Mouse (Mus musculus): ENCODE results near the gene Klrg1.
A peak's percentile ranks its signal among the peaks of the same experiment; 100 is the strongest.

Klrg1 gene

GRCm38 (mm10) chr6:122292184-122292583 is 9.5 kb upstream of the Klrg1 start:
- DNase-seq (ENCODE audit: low spot score) = no peak

GRCm38 (mm10) chr6:122291735-122292134 is 9.1 kb upstream of the Klrg1 start:
- DNase-seq (ENCODE audit: low spot score) = no peak

GRCm38 (mm10) chr6:122291264-122291663 is 8.6 kb upstream of the Klrg1 start:
- DNase-seq (ENCODE audit: low spot score) = no peak

GRCm38 (mm10) chr6:122290253-122290652 is 7.6 kb upstream of the Klrg1 start:
- DNase-seq (ENCODE audit: low spot score) = no peak

DNA sequence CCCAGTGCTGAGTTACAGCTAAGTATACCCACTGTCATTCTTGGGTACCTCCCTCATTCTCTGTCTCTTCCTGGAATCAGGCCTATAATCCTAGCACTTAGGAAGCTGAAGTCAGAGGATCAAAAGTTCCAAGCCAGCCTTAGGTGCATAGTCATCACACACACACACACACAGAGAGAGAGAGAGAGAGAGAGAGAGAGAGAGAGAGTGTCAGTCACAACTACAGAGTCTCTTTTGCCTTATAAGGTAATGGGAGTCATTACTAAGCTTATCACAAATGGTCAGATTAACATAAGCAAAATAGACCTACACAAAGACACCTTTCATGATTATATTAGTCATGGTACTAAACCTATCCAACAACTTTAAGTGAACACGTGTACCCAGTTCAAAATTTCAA is 6.6 kb upstream of the Klrg1 start:
- DNase-seq (ENCODE audit: low spot score) = no peak

- DNase-seq (ENCODE audit: low spot score) = no peak
Measured at GRCm38 (mm10) chr6:122288263-122288662, 5.6 kb upstream of the Klrg1 start.

DNA sequence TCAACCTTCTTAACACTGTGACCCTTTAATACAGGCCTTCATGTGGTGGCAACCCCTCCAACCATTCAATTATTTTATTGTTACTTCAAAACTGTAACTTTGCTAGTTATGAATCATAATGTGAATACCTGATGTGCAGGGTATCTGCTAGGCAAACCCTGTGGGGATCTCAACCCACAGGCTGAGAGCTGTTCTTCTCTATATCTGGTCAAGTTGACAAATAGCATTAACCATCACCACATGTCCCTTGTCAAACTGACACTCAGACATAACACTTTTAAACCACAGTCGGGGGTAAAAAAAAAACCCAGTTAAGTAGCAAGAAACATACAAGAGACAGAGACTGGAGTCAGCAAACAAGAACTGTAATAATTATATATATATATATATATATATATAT is 2.1 kb upstream of the Klrg1 start:
- DNase-seq (ENCODE audit: low spot score) = no peak

DNA sequence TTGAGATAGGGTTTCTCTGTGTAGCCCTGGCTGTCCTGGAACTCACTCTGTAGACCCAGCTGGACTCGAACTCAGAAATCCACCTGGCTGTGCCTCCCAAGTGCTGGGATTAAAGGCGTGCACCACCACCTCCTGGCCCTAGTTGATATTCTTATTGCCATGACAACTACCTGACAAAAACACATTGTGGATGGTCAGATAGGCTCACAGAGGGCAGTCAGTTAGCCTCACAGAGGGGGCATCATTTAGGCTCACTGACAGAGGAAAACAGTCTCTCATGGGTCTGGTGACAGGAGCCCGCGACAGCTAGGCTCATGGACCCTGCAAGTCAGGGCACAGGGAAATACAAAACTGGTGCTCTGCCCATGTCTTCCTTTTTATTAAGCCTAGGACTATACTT is 1.6 kb upstream of the Klrg1 start:
- no peak for DNase-seq (ENCODE audit: low spot score)

- DNase-seq (ENCODE audit: low spot score) = no peak
Measured at GRCm38 (mm10) chr6:122283429-122283828, 747 bp upstream of the Klrg1 start.

- DNase-seq (ENCODE audit: low spot score) = no peak
Measured at GRCm38 (mm10) chr6:122276565-122276964, 6.1 kb downstream of the Klrg1 start.

GRCm38 (mm10) chr6:122274546-122274945 is 8.1 kb downstream of the Klrg1 start:
- DNase-seq (ENCODE audit: low spot score) = no peak

DNA sequence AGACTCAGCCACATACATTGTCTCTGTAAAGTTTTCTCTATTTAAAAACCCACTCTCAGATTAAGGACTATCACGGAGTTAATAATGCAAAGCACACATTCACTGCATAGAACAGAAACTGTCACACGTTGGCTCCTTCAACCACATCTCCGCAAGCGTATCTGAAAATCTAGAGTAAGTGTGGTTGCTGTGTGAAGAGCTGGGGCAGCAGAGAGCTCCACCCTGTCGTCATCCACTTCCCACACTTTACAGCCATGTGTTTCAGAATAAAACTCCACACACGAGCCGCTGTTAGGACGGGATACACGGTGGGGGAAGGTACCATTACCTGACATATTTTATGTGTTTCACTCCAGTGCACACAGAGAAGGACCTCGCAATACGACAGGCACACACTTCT is 12.5 kb downstream of the Klrg1 start:
- DNase-seq (ENCODE audit: low spot score) = no peak

GRCm38 (mm10) chr6:122269170-122269569 is 13.5 kb downstream of the Klrg1 start:
- DNase-seq (ENCODE audit: low spot score) = no peak

DNA sequence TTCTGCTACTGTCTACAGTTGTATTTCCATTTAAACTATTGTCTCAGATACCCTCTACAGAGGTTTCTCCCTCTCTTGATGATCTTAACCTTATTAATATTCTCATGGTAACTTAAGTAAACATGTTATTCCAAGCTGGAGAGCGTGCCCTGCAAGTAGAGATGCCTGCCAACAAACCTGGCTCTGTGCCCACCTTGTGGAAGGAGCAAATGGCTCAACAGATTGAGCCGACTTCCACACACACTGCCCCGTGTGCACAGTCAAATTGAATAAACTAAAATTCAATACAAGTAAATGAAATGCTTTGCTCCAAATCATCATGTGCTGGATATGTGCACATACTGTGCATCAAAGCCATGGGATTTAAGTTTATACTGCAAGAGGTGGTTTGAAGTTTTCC is 14.1 kb downstream of the Klrg1 start:
- DNase-seq (ENCODE audit: low spot score) = peak; percentile 30

GRCm38 (mm10) chr6:122262543-122262942 is 20.1 kb downstream of the Klrg1 start:
- DNase-seq (ENCODE audit: low spot score) = no peak

DNA sequence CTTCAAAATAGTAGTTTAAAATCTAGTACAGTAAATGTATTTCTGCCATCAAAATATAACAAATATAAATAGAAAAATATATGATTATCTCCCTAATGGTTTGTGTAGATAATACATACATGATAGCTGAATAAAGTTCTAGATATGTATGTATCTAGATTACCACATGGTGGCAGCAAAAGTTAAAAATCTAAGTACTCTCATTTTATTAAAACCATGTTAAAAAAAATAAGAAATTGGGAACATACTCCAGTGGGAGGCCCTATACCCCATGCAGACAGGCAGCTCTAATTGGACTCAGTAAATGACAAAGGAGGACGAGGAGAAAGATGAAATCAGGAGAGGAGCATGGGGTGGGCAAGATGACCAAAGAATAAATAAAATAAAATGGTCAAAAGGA is 30.5 kb downstream of the Klrg1 start:
- DNase-seq (ENCODE audit: low spot score) = no peak

DNA sequence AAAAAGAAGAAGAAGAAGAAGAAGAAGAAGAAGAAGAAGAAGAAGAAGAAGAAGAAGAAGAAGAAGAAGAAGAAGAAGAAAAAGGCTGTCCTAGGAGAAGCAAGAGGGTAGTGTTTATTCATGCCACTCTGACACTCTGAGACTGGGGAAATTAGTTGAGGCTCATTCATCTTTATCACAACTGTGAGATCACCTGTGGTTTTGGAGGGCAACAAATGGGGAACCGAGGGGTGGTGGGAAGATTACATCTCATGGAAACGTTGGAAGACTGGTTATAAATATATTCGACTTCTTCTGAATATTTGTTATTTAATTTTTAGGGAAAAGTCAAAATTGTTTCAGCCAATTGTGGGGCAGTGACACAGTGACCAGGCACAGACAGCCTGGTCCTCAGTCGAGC is 32.6 kb downstream of the Klrg1 start:
- DNase-seq (ENCODE audit: low spot score) = no peak
